Mouse (Mus musculus): ENCODE measurements around the gene Wdr27. TPM values are rescaled to one million over a fixed set of nuclear protein-coding genes. Genes with fewer than 3 reads are reported as not detected.

The Wdr27 gene
- total and polyA plus RNA-seq, 2 experiments from 2014 or later = 0.46 to 4.7 TPM

DNA sequence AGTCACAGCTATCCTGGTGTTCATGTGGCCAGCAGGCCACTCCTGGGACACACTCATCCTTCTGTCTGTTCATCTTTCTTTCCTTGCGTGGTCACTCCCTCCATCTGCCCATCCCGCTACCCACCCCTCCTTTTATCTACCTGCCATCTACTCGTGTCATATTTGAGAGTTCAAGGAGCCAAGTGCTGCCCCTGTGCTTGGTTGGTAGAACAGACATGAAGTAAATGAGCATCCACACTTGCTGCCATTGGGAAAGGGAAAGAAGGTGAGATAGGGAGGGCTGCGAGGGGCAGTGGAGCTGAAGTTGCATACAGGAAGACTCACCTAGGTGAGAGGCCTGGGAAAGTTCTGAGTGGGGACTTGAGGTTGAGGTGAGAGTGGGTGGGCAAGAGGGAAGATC lies 28.6 kb downstream of the Wdr27 start:
- 81% methylated on average over 4 of the region's 4 CpGs for WGBS
- Histone ChIP-seq H3K9ac (replicated peaks; ENCODE audit: low read depth, low read length) (no peak overlapping the region), H3K36me3 (replicated peaks; ENCODE audit: control insufficient read depth, insufficient read depth, low read length) (no peaks in the 10 kb centered on the region), H3K4me3 (ENCODE audit: low read depth, low read length) (no peak overlapping the region), H3K27ac (ENCODE audit: low read depth) (no peak overlapping the region), H3K4me1 (ENCODE audit: control insufficient read depth, insufficient read depth) (no peaks in the 10 kb centered on the region), H3K4me2 (ENCODE audit: low read depth, low read length) (no peak overlapping the region), H3K9me3 (replicated peaks; ENCODE audit: control insufficient read depth, low read length) (no peaks in the 10 kb centered on the region), H3K27me3 (ENCODE audit: control insufficient read depth, insufficient read depth, low read length) (0 out of 2 replicates have a peak, but pooled peaks cover 3% of the 10 kb centered on the region)
- no peak for DNase-seq (ENCODE audit: low spot score)
- ATAC-seq (ENCODE audit: insufficient read depth, low read depth) = no peak
- TF ChIP-seq CTCF (IDR thresholded peaks at IDR 0.05; ENCODE audit: low read depth) = no peak
- no peak for TF ChIP-seq EP300 (IDR thresholded peaks at IDR 0.05; ENCODE audit: low read depth)

DNA sequence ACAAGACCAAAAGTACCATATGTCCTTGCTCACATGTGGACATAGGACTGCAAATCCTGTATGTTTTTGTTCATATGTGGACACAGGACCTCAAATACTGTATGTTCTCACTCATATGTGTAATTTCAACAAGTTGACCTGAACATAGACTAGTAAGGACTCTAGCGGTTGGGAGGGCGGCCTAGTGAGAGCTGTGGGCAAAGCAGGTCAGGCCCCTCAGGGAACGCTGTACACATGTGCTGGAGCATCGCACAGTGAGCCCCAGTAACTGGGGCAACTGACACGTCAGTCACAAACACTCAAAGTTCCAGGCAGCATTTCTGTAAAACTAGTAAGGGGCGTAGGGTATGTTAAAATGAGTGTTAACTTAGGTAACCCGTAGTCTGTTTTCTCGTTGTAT lies 30.0 kb downstream of the Wdr27 start:
- 80% methylated on average over 8 of the region's 8 CpGs for WGBS
- Histone ChIP-seq H3K4me3 (ENCODE audit: low read depth, low read length) (no peak overlapping the region), H3K4me1 (ENCODE audit: control insufficient read depth, insufficient read depth) (no peaks in the 10 kb centered on the region), H3K36me3 (replicated peaks; ENCODE audit: control insufficient read depth, insufficient read depth, low read length) (no peaks in the 10 kb centered on the region), H3K9ac (replicated peaks; ENCODE audit: low read depth, low read length) (no peak overlapping the region), H3K9me3 (replicated peaks; ENCODE audit: control insufficient read depth, low read length) (no peaks in the 10 kb centered on the region), H3K4me2 (ENCODE audit: low read depth, low read length) (no peak overlapping the region), H3K27me3 (ENCODE audit: control insufficient read depth, insufficient read depth, low read length) (no peaks in the 10 kb centered on the region), H3K27ac (ENCODE audit: low read depth) (no peak overlapping the region)
- ATAC-seq (ENCODE audit: insufficient read depth, low read depth) (no peak), DNase-seq (ENCODE audit: low spot score) (no peak)
- TF ChIP-seq CTCF (IDR thresholded peaks at IDR 0.05; ENCODE audit: low read depth) = no peak
- TF ChIP-seq EP300 (IDR thresholded peaks at IDR 0.05; ENCODE audit: low read depth) = no peak

DNA sequence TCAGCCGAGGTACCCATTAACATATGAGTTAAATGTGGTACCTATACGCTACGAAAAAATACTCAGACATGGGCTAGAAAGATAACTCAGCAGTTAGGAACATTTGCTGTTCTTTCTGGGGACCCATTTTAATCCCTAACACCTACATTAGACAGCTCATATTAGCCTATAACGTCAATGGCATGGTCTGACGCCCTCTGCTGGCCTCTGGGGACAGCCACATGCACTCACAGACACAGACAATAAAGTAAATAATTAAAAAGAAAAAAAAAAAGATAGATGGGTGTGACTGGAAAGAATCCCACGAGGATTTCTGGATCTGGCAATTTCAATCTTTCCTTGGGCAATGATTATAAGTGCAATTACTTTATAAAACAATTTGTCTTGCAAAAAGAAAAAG lies 30.5 kb downstream of the Wdr27 start:
- no peak for ATAC-seq (ENCODE audit: insufficient read depth, low read depth)
- Histone ChIP-seq H3K4me2 (ENCODE audit: low read depth, low read length) (no peak overlapping the region), H3K27ac (ENCODE audit: low read depth) (no peak overlapping the region), H3K9ac (replicated peaks; ENCODE audit: low read depth, low read length) (no peak overlapping the region), H3K36me3 (replicated peaks; ENCODE audit: control insufficient read depth, insufficient read depth, low read length) (no peaks in the 10 kb centered on the region), H3K4me3 (ENCODE audit: low read depth, low read length) (no peak overlapping the region), H3K4me1 (ENCODE audit: control insufficient read depth, insufficient read depth) (no peaks in the 10 kb centered on the region), H3K27me3 (ENCODE audit: control insufficient read depth, insufficient read depth, low read length) (0 out of 2 replicates have a peak, but pooled peaks cover 3% of the 10 kb centered on the region), H3K9me3 (replicated peaks; ENCODE audit: control insufficient read depth, low read length) (no peaks in the 10 kb centered on the region)
- TF ChIP-seq CTCF (IDR thresholded peaks at IDR 0.05; ENCODE audit: low read depth) (no peak), EP300 (IDR thresholded peaks at IDR 0.05; ENCODE audit: low read depth) (no peak)
- DNase-seq (ENCODE audit: low spot score) = no peak
- WGBS = 48% methylated on average over 6 of the region's 6 CpGs

DNA sequence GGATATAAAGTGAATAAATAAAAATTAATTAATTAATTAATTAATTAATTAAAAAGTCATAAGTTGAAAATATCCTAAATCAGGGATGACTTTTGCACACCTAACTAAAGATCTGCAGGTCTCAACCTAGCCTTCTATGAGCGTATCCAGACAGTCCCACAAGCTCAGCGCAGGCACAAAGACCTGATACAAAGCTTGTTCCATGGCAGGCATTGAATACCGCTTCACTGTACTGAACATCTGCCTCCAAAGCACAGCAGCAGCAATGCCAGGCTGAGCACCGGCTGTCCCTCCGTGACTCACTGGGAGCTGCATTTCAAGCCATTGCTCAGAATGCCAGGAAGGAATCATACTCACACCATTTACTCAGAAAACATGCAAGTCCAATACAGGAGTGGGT lies 32.2 kb downstream of the Wdr27 start:
- Histone ChIP-seq H3K27me3 (ENCODE audit: control insufficient read depth, insufficient read depth, low read length) (0 out of 2 replicates have a peak, but pooled peaks cover 6% of the 10 kb centered on the region), H3K27ac (ENCODE audit: low read depth) (no peak overlapping the region), H3K9me3 (replicated peaks; ENCODE audit: control insufficient read depth, low read length) (no peaks in the 10 kb centered on the region), H3K4me3 (ENCODE audit: low read depth, low read length) (no peak overlapping the region), H3K9ac (replicated peaks; ENCODE audit: low read depth, low read length) (no peak overlapping the region), H3K4me1 (ENCODE audit: control insufficient read depth, insufficient read depth) (no peaks in the 10 kb centered on the region), H3K4me2 (ENCODE audit: low read depth, low read length) (no peak overlapping the region), H3K36me3 (replicated peaks; ENCODE audit: control insufficient read depth, insufficient read depth, low read length) (no peaks in the 10 kb centered on the region)
- WGBS = 85% methylated on average over 5 of the region's 5 CpGs
- ATAC-seq (ENCODE audit: insufficient read depth, low read depth) (no peak), DNase-seq (ENCODE audit: low spot score) (no peak)
- TF ChIP-seq EP300 (IDR thresholded peaks at IDR 0.05; ENCODE audit: low read depth) (no peak), CTCF (IDR thresholded peaks at IDR 0.05; ENCODE audit: low read depth) (no peak)

DNA sequence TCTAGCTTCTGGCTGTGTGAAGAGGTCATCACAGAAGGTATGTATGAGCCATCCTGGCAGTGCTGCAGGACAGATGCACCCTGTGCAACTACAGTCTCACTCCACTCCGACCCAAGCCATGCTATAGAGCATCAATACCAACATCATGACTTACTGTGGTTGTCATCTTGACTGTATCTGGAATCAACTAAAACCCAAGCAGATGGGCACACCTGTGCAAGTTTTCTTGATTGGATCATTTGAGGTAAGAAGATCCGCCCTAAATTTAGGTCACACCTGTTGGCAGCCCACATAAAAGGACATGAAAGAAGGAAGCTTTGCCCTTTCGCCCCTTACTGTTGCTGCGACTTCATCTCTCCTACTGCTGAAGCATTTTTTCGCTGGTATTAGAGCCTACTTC lies 33.6 kb downstream of the Wdr27 start:
- Histone ChIP-seq H3K4me2 (ENCODE audit: low read depth, low read length) (no peak overlapping the region; the same call in 1 of the 2 replicates), H3K9me3 (replicated peaks; ENCODE audit: control insufficient read depth, low read length) (no peaks in the 10 kb centered on the region), H3K27me3 (ENCODE audit: control insufficient read depth, insufficient read depth, low read length) (0 out of 2 replicates have a peak, but pooled peaks cover 6% of the 10 kb centered on the region), H3K4me1 (ENCODE audit: control insufficient read depth, insufficient read depth) (no peaks in the 10 kb centered on the region), H3K27ac (ENCODE audit: low read depth) (no peak overlapping the region; the same call in 1 of the 2 replicates), H3K4me3 (ENCODE audit: low read depth, low read length) (no peak overlapping the region), H3K9ac (replicated peaks; ENCODE audit: low read depth, low read length) (no peak overlapping the region), H3K36me3 (replicated peaks; ENCODE audit: control insufficient read depth, insufficient read depth, low read length) (no peaks in the 10 kb centered on the region)
- WGBS = 67% methylated on average over 5 of the region's 5 CpGs
- no peak for ATAC-seq (ENCODE audit: insufficient read depth, low read depth)
- TF ChIP-seq EP300 (IDR thresholded peaks at IDR 0.05; ENCODE audit: low read depth) = no peak
- no peak for TF ChIP-seq CTCF (IDR thresholded peaks at IDR 0.05; ENCODE audit: low read depth)
- no peak for DNase-seq (ENCODE audit: low spot score)

DNA sequence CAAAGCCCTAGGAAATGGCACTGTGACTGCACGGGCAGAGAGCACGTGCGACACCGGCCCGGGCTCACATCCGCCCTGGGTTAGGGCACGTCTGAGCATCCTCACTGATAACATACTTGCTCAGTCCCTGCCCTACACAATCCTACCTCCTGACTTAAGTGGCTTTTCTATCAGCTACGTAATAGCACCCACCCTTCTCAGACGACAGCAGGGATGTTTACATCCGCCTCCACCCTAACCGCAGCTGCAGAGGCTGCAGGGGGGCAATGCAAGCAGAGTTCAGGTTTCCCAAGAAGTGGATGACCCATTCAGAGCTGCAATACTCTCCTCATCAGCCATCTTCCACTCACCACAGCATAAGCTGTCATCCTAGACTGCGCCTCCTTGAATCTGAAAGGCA lies 35.8 kb downstream of the Wdr27 start:
- H3K4me3 ChIP-seq (ENCODE audit: low read depth, low read length) = no peak overlapping the region
- 0 out of 2 replicates have a peak, but pooled peaks cover 6% of the 10 kb centered on the region for H3K27me3 ChIP-seq (ENCODE audit: control insufficient read depth, insufficient read depth, low read length)
- no peak overlapping the region for H3K4me2 ChIP-seq (ENCODE audit: low read depth, low read length)
- DNase-seq (ENCODE audit: low spot score) (no peak), ATAC-seq (ENCODE audit: insufficient read depth, low read depth) (no peak)
- no peak for TF ChIP-seq CTCF (IDR thresholded peaks at IDR 0.05; ENCODE audit: low read depth)
- no peak for TF ChIP-seq EP300 (IDR thresholded peaks at IDR 0.05; ENCODE audit: low read depth)
- H3K9ac ChIP-seq (replicated peaks; ENCODE audit: low read depth, low read length) = no peak overlapping the region
- no peaks in the 10 kb centered on the region for H3K36me3 ChIP-seq (replicated peaks; ENCODE audit: control insufficient read depth, insufficient read depth, low read length)
- no peak overlapping the region for H3K27ac ChIP-seq (ENCODE audit: low read depth)
- no peaks in the 10 kb centered on the region for H3K4me1 ChIP-seq (ENCODE audit: control insufficient read depth, insufficient read depth)
- WGBS = 60% methylated on average over 12 of the region's 12 CpGs
- no peaks in the 10 kb centered on the region for H3K9me3 ChIP-seq (replicated peaks; ENCODE audit: control insufficient read depth, low read length)
